Mouse (Mus musculus): Measurements from ENCODE around the gene Cdh18.
"Not testable (repeated sequence)": the region's sequence is repeated elsewhere in the genome, so short reads cannot be mapped to it uniquely, and the experiment has no call there.

The Cdh18 gene

DNA sequence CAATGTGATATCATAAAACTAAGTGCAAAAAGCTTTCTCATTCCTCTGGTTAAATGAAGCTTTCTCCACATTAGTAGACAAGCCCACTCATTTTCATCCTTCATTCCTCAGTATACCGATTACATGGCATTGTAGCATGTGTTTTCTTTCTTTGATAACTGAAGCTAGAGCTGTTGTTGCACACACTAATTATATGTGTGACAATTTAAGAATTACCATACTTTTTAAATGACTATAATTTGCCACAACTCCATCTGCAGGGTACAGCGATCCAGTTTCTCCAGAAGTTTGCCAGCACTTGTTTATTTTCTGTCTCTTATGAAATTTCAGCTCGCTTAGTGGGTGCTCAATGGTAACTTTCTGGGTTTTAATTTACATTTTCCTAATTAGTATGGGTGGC is 663.2 kb downstream of the Cdh18 start:
- no peak for DNase-seq (ENCODE audit: low spot score)

DNA sequence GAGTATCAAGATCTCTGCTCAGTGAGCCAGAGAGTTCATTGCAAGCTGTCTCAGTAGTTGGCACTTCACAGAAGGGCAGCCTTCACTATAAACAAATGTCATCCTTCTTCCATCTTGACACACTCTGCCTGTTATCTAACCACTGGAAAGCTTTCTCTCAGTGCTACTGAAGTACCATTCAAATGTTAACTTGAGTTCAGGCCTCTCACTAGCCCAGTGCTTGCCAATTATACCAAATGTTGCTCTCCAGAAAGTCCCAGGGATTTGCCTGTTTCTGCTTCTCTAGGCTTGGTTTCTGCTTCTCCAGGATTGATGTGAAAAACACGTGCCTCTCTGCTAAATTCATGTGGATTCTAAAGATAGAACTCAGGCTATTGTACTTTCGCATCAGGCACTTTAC is 681.8 kb downstream of the Cdh18 start:
- no peak for DNase-seq (ENCODE audit: low spot score)

DNA sequence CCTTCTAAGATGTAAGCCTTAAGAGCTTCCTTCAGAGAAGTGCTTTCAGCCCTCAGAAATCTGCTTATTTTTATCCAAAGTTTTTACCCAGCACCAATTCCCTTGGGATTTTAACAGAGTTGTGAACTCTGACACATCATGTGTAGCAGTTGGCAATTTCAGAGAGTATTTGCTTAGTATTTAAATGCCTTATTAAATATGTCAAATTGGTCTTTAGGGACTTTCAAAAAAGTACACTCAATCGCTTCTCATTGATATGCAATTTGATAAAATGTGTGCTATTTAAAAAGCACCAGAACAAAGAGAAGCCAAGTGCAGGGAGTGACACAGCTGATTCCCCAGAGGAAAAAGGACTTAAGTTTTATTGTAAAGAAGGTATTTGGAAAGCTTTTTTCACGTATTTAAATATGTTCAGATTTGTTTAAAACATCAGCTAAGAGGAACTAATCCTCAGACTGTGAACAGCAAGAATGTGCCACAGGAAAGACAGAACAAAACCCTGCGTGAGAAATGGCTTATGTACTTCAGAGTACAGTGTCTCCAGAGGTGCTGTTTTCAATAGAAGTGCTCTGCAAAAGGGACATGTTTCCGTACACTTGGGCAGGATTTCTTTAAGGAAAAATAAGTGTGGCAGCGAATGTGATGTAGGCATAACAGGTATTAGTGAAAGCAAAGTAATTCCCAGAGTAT is 709.1 kb downstream of the Cdh18 start:
- DNase-seq (ENCODE audit: low spot score) = no peak

DNA sequence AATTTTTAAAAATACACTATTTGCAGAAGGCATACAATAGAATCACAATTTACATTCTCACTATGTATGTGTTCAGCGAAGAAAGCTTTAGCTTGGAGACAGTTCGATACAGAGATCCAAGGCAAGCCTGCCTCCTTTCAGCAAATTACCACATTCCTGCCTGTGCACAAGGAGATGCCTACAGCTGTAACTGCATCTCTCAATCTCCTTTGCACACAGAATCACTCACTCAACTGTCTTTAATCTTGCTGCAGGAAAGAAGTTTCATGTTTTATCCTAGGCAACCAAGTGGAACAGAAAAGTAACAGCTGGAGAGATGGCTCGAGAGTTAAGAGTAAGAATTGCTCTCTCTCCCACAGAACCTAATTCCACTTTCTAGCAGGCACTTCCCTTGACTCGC is 729.6 kb downstream of the Cdh18 start:
- no peak for DNase-seq (ENCODE audit: low spot score)

DNA sequence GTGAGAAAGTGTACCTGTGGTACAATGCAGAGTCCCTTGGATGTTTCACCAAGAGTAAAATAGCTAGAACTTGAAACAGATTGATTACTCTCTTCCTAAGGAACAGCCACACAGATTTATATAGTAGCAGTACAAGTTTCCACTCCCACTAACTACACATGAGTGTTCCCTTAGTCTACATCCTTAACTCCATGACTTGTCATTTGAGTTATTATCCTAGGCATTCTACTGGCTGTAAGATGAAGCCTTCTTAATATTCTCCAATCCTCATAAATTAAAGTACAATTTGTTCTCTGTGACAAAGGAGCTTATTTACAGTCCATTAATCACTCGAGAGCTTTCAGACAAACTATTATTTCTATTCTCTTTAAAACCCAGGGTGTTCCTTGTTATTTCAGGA is 756.2 kb downstream of the Cdh18 start:
- no peak for DNase-seq (ENCODE audit: low spot score)

DNA sequence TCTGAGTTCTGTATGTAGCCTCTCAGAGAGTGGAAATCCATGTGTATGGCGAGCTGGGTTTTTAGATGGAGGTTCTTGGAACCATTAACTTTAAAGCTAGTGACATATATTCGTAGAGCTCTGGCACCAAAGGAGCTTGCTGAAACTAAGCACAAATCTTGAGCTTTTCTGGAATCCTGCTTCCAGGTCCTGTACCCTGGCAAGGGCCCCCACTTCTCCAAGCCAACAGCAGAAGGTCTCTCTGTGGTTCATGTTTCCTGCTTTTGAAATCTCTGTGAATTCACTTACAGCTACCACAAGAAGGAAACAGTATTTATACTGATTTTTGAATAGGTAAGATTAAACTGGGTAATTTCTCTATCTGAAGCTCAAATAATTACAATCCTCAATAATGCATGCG is 767.9 kb downstream of the Cdh18 start:
- no peak for DNase-seq (ENCODE audit: low spot score)

DNA sequence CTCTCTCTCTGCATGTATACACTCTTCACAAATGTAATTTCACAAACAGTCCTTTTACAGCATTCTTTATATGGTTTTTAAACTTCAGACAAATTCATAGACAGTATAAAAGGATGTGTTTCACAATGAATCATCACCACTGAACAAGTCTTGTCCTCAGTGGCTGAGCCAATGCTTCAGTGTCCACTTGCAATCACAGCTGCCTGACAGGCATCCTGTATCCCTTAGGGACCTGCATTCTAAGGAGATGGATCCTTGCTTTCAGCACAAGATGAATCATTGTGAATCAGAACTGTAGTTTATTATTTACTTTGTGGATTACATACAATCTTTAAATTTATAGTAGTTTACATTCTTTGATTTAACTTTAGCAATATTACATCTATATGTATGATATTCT is 768.6 kb downstream of the Cdh18 start:
- no peak for DNase-seq (ENCODE audit: low spot score)

DNA sequence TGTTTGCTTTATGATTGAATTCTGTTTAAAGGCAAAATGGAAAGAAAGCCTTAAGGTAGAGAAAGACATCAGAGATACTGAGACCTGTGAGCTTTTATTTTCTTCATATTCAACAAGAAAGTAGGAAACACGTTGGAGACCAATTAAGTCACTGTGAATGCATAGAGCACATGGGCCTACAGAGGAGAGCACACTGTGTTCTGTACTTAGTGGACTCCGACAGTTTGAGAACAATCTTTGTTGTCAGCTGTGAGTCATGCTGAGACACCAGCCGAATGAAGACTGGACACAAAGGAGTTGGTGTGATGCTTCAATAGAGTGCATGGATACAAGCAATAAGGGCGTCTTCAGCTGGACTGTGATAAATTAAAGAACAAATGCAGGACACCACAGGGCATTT is 791.5 kb downstream of the Cdh18 start:
- not testable (repeated sequence) for DNase-seq (ENCODE audit: low spot score)

DNA sequence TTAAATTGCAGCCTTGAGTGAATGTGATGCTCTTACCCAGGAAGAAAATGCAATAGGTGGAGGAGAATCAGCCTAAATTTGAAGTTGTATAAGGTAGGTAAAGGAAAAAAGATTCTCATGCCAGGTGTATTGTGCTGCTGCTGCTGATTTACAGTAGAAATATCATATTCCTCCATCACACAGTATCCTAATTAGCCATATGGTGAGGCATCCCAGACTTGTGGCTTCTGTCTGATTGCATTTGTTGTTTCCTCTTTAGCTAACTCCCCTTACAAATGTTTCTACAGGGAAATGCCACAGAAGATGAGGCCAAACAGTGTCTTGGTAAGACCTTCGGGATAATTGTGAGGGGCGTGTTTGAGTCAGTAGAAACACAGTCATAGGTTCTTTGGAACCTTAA is 802.3 kb downstream of the Cdh18 start:
- no peak for DNase-seq (ENCODE audit: low spot score)

DNA sequence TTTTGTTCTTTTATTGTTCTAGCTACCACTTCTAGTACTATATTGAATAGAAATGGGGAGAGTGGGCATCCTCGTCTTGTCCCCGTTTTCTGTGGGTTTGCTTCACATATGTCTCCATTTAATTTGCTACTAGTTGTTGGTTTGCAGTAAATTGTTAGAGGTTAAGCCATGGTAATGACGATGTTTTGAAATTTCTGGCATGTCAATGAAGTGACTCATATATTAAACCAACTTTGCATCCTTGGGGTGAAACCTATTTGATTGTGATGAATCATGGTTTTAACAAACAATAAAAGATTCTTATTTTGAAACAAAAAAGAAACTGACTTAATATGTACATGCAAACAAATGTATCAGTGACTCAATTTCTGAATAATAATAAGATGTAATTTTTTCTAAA is 817.5 kb downstream of the Cdh18 start:
- DNase-seq (ENCODE audit: low spot score) = no peak

DNA sequence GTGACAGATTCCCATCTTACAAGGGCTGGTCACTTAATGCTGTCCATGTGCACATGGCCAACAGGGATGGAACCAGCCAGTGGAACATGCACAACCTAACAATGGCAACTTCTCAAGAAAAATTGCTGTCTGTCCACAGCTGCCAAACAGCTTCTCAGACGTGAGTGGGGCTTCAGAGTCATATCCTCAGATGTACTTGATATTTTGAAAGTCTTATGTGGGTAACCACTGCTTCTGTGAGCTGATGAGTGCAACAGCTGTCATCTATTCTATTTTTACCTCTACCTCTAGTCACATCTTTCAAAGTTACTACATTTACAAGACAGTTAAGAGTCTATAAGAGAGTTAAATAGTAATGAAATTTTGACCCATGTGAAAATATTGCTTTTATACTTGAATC is 818.9 kb downstream of the Cdh18 start:
- no peak for DNase-seq (ENCODE audit: low spot score)

DNA sequence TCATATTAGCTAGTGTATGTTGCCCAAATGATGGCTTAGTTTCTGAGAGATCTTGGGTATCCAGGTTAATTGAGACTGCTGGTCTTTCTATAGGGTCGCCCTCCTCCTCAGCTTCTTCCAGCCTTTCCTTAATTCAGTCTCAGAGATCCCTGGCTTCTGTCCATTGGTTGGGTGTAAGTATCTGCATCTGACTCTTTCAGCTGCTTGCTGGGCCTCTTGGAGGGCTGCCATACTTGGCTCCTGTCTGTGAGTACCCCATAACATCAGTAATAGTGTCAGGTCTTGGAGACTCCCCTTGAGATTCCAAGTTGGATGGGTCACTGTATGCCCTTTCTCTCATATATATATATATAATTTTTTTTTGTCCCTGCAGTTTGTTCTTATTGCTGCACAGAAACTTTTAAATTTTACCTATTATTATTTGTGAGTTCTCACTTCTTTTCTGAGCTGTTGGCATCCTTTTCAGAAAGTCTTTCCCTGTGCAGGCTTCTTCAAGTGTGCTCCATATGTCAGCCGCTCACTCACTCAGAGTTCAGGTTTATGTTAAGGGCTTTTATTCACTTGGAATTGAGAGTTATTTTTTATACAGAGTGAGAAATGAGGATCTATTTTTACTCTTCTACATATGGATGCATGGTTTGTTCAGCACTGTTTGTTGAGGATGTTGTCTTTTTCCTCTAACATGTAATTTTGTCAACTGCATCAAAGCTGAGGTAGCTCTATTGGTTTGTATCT is 829.4 kb downstream of the Cdh18 start:
- DNase-seq (ENCODE audit: low spot score) = no peak

DNA sequence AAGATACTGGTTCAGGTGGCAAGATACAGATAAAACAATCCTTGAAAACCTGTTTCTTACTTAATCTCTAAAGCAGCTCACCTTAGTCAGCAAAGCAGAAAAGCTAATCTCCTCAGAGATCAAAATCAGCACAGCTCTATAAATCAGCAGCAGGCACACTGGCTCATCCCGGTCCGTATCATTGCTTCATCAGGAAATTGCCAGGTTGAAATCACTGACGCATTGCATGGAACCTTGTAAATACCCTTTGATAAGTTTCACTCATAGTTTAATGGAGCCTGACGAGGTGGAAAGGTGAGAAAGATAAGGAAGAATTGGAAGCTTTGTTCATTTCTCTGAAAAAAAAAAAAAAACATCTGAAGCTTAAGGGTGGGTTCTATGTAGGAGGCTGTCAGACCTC is 837.0 kb downstream of the Cdh18 start:
- DNase-seq (ENCODE audit: low spot score) = no peak

DNA sequence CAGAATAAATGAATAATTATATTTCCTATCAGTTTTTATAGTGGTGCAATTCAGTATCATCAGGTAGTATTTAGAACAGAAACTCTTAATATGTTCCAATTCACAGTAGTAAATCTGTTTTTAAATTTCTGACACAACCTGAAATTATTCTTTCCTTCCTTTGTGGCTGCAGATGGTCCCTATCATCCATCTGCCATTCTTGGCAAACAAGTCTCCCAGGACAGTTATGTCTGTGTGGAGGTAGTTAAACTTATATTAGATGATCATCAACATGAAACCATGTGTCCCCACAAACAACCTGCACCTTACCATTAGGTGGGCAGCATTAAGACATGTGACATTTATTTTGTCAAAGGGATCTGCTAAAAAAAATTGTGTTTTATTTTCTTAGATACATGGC is 847.8 kb downstream of the Cdh18 start:
- DNase-seq (ENCODE audit: low spot score) = peak; percentile 12

DNA sequence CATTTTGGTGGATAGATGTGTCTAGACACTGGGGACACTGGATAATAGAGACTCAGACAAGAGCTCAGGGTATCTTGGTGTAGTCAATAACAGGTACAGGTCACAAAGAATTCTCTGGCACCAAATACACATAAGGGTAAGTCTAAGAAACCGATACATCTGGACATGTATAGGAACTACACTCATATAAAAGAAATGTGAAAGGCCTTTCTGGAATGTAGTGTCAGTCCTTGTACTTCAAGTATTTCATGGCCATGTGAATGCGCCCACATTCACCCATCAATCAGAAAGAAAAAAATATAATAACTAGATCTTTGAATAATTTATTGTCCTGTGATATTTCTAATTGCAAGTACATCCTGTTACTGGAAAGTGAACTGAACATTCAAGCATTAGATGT is 855.0 kb downstream of the Cdh18 start:
- DNase-seq (ENCODE audit: low spot score) = no peak

DNA sequence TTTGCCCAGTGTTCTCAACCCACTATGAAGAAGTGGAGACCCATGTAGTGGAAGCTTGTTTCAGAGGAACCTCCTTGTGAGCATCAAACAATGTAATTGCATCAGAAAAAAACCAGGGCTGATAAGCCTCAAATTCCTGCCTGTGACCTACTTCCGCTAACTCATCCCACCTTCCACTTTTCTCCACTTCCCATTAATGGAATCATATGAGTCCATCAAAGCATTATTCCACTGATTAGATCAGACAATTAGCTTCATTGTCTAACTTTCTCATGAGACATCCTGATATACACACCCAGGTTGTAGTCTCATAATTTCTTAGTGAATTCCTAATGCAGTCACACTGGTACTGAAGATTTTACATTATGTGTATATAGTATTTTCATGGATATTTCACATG is 859.4 kb downstream of the Cdh18 start:
- no peak for DNase-seq (ENCODE audit: low spot score)

DNA sequence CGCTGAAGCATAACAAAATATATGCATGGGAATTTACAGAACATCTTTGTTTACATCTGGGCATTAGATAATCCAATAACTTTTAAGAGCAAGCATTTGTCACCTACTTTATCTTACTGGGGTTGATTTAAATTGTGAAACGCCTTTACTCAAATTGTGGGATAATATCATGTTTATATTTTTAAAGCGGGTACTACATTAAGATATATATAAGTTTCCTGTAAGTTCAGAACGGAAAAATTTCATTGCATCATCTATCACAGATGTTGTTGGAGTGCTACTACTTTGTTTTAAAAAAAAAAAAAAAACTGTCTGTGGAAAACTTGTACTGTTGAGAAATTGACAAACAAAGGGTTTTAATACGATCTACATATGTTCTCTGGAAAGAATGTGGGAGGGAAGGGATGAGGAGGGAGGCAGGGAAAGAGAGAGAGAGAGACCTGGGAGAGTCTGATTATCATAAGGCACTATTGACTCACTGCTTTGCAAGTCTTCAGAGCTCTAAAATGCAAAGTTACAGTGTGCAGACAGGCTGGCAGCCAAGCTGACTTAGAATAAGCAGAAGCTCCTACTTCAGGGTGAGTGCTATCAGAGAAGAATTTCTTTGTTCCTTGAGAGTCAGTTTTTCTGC is 867.7 kb downstream of the Cdh18 start:
- DNase-seq (ENCODE audit: low spot score) = no peak

DNA sequence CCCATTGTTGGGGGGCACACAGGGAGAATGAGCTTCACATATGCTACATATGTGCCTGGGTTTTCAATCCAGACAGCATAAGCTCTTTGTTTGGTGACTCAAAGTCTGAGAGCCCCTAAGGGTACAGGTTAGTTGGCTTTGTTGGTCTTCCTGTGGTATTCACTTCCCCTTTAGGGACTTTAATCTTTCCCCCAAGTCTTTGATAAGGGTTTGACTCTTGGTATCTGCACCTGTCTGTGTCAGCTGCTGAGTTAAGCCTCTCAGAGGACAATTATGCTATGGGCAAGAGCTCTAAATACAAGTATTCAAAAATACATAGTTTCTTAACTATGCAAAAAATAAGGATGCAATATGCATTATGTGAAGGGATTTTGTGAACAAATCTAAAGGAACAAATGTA is 869.3 kb downstream of the Cdh18 start:
- DNase-seq (ENCODE audit: low spot score) = no peak

DNA sequence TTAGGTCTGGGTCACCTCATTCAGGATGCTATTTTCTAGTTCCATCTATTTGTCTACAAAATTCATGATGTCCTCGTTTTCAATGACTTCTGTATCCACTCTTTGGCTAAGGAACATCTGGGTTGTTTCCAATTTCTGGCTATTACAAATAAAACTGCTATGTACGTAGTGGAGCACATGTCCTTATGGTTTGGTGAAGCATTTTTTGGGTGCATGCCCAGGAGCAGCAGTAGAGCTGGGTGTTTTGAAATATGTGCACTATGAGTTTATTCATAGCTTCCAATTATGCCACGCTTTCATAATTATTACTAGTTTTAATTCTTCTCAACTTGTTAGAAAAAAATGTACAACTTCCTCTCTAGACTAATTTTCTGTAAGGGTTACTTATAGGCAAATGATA is 871.2 kb downstream of the Cdh18 start:
- DNase-seq (ENCODE audit: low spot score) = peak; percentile 67

DNA sequence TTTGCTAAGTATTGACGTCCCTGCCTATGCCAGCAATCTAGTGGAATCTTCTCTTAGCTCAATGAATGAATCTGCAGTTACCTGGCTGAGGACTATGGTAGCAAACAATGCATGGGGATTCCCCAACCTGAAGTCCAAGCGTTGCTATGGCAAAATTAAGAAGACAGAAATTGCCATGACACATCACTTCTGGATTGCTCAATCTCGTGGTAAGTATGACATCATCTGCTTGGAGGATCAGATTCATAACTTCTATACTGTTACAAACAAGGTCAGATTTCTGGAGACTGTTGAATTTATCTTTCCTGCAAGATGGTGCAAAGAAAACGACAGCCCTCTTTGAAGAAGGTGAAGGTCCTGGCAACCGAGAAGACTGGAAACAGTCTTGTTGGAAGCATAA is 881.2 kb downstream of the Cdh18 start:
- no peak for DNase-seq (ENCODE audit: low spot score)

DNA sequence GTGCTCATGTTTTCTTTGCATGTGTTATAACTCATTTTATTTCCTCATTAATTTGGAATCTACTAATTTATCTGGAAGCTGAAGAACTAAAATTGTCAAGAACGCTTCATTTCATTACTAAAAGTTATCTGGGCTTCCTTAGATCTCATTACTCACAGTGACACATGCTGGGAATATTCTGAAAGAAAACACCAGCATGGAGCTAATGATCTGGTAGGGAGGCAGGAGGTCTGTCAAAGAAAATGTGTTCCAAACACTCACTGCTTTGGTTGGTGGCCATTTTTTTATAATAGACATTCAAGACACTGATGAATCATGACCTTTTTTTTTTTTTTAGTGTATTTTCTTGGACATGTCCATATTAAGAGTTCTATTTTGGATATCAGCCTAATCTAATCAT is 899.7 kb downstream of the Cdh18 start:
- DNase-seq (ENCODE audit: low spot score) = no peak

DNA sequence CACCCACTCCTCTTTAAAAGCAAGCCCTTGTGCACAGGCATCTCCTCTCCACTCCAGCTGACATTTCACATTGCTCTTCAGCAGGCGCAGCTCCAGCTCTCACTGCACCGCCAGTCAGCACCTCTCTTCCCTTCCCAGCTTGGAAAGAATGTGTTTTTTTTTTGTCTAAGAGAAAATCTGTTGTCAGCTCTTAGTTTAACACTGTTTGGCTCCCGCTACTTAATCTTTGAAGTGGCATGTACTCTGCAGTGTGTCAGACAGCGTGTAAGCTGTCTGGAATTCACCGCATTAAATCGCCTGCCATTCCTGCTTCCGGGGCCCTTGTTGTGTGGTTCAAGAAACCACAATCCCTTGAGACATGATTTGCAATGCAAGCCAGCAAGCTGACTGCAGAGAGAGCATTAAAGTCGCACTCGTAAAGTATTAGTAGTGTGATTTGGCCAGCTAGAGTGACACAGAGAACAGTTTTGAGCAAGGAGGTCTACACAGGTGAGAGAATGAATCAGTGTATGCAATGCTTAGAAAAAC is 903.3 kb downstream of the Cdh18 start:
- DNase-seq (ENCODE audit: low spot score) = no peak

DNA sequence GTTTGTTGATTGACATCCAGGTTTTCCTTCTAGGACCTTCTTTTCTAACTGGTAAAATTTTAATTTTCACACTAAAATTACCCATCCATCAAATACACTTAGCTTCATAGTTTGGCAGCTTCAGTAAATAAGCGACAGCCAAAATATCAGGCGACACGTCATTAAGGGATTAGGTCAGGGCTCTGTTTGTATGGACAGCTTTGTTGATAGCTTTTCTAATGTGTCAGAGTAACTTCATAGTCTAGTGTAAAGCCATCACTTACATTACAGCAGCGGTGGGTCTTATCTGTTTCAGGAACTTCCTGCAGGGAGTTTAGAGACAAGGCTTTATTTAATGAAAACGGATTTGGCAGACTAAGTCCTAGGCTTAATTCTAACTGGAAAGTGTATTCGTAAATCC is 904.5 kb downstream of the Cdh18 start:
- no peak for DNase-seq (ENCODE audit: low spot score)
